Mouse (Mus musculus) forebrain, embryonic 12.5 days (tissue): Measurements from ENCODE around the gene Ppm1a. TPM values are rescaled to one million over a fixed set of nuclear protein-coding genes. Genes with fewer than 3 reads are reported as not detected.

ENCODE experiments used
- polyA plus RNA-seq: library from polyadenylated mRNA; unstranded; fragments of >200 nt; fragmentation: Nextera tagmentation; extraction: Ambion mirVana; gene quantifications from 2 replicates; pipeline ENCODE4 v1.2.1, GENCODE M21; 2016

The Ppm1a gene
- polyA plus RNA-seq, 1 experiment from 2014 or later: 80.9 TPM

Other genes starting within 250 kb of the Ppm1a start
- gene Pcnx4, start 221.1 kb upstream of the Ppm1a start, polyA plus RNA-seq: 15.5 and 17.6 TPM in 2 replicates
- gene Gm4756, start 107.8 kb upstream of the Ppm1a start, polyA plus RNA-seq: not detected in 2 replicates
- 5.2 and 5.9 TPM in 2 replicates for gene Dhrs7, start 92.5 kb upstream of the Ppm1a start, polyA plus RNA-seq
- gene Six6, start 182.4 kb downstream of the Ppm1a start, polyA plus RNA-seq: 0.26 and 1.6 TPM in 2 replicates
- gene 4930447C04Rik, start 183.3 kb downstream of the Ppm1a start, polyA plus RNA-seq: 2.3 and 3.2 TPM in 2 replicates